Mouse (Mus musculus) heart, adult 2 months (tissue): ENCODE data around the gene Cyp4f37. TPM values are rescaled to one million over a fixed set of nuclear protein-coding genes. Genes with fewer than 3 reads are reported as not detected.
"Not testable (repeated sequence)": the region's sequence is repeated elsewhere in the genome, so short reads cannot be mapped to it uniquely, and the experiment has no call there.

Source experiments
- DNase-seq, 2 experiments: peaks; one replicate each; pipeline ENCODE4 v3.0.0; 2021
- H3K27ac ChIP-seq: fragments of 200-600 bp; 2 replicates; pipeline ENCODE4 v1.8.1; 2022
- H3K27me3 ChIP-seq: fragments of 200-500 bp; 2 replicates; pipeline ENCODE4 v1.6.1; 2012; ENCODE audit warnings: mild to moderate bottlenecking, low read length, inconsistent platforms, mixed read lengths; ENCODE audit not compliant: control insufficient read depth, insufficient read depth
- H3K36me3 ChIP-seq: fragments of 200-500 bp; 2 replicates; pipeline ENCODE4 v1.6.1; 2012; ENCODE audit warnings: low read length, inconsistent platforms; ENCODE audit not compliant: control insufficient read depth, insufficient read depth
- H3K4me1 ChIP-seq: fragments of 200-500 bp; 2 replicates; pipeline ENCODE4 v1.6.1; 2011; ENCODE audit warnings: low read length; ENCODE audit not compliant: control insufficient read depth, insufficient read depth
- H3K4me3 ChIP-seq: fragments of 200-600 bp; 2 replicates; pipeline ENCODE4 v1.8.1; 2022
- H3K79me2 ChIP-seq: fragments of 200-500 bp; replicated peaks from 2 replicates; pipeline ENCODE4 v1.6.1; 2012; ENCODE audit warnings: mild to moderate bottlenecking, inconsistent platforms, low read length, moderate library complexity, mixed read lengths; ENCODE audit not compliant: control insufficient read depth, insufficient read depth
- H3K9ac ChIP-seq: fragments of 200-500 bp; 2 replicates; pipeline ENCODE4 v1.6.1; 2012; ENCODE audit warnings: low read depth, mild to moderate bottlenecking, control low read depth, inconsistent platforms, low read length, mixed read lengths
- CTCF ChIP-seq: fragments of 200-600 bp; IDR thresholded peaks from 2 replicates; pipeline ENCODE4 v1.8.1; 2022; ENCODE audit warnings: antibody characterized with exemption, mild to moderate bottlenecking, moderate library complexity
- EP300 ChIP-seq: fragments of 200-500 bp; IDR thresholded peaks from 2 replicates; pipeline ENCODE4 v1.6.1; 2011; ENCODE audit warnings: low read depth, low read length, control low read depth; ENCODE audit not compliant: insufficient read depth
- POLR2A ChIP-seq: fragments of 200-500 bp; IDR thresholded peaks from 2 replicates; pipeline ENCODE4 v1.6.1; 2011; ENCODE audit warnings: mild to moderate bottlenecking, low read depth, low read length, control low read depth; ENCODE audit not compliant: insufficient read depth
- WGBS: fragments of 180-500 bp; shearing (Covaris S2); methylation state at CpG from one replicate; pipeline ENCODE4 v1.1.7; 2018; 5-methylcytosine and 5-hydroxymethylcytosine counted together
- intact Hi-C: fragments of 180-260 bp; cut with DNase I; formaldehyde crosslinking; loops from one replicate; pipeline ENCODE4 v1.15.1; 2025
- polyA plus RNA-seq: library from polyadenylated mRNA; depleted of rRNA; stranded (reverse); fragments of >200 nt; gene quantifications from 2 replicates; pipeline ENCODE4 v1.2.3, GENCODE M21; 2012
- total RNA-seq, 2 experiments: library from RNA; stranded (reverse); gene quantifications; 2 replicates each; pipeline ENCODE4 v1.2.3; 2021

The Cyp4f37 gene
- total and polyA plus RNA-seq, 3 experiments: not detected

- WGBS: 43% methylated on average over 3 of the region's 3 CpGs
- DNase-seq: no peak
- TF ChIP-seq CTCF (no peak), POLR2A (no peak), EP300 (no peak)
- no peaks in the 10 kb centered on the region for H3K4me1 ChIP-seq
- H3K4me3 ChIP-seq: no peak overlapping the region
- no peaks in the 10 kb centered on the region for H3K27me3 ChIP-seq
- no peaks in the 10 kb centered on the region for H3K79me2 ChIP-seq
- intact Hi-C loops: no loop called here
- H3K36me3 ChIP-seq: no peaks in the 10 kb centered on the region
- H3K9ac ChIP-seq: no peak overlapping the region
- H3K27ac ChIP-seq: no peak overlapping the region
These were observed 8.7 kb upstream of the Cyp4f37 start for GRCm38 (mm10) chr17:32612417-32612816.

GRCm38 (mm10) chr17:32617252-32617651 is 3.9 kb upstream of the Cyp4f37 start:
- intact Hi-C loops: no loop called here
- H3K79me2 ChIP-seq: no peaks in the 10 kb centered on the region
- H3K36me3 ChIP-seq: no peaks in the 10 kb centered on the region
- H3K9ac ChIP-seq: no peak overlapping the region
- TF ChIP-seq EP300 (no peak), POLR2A (no peak), CTCF (no peak)
- H3K4me1 ChIP-seq: no peaks in the 10 kb centered on the region
- H3K27me3 ChIP-seq: no peaks in the 10 kb centered on the region
- H3K27ac ChIP-seq: no peak overlapping the region
- DNase-seq: no peak
- 47% methylated on average over 1 of the region's 1 CpGs for WGBS
- no peak overlapping the region for H3K4me3 ChIP-seq

- H3K36me3 ChIP-seq, H3K79me2 ChIP-seq, H3K4me1 ChIP-seq, DNase-seq, H3K9ac ChIP-seq, H3K4me3 ChIP-seq, H3K27me3 ChIP-seq, H3K27ac ChIP-seq: not testable (repeated sequence)
- WGBS: 69% methylated on average over 7 of the region's 7 CpGs
- intact Hi-C loops: loop anchor here (5.0 kb wide), 1 partner anchor 87 kb away; no protein-coding TSS in a partner anchor
These were observed 8.6 kb downstream of the Cyp4f37 start for GRCm38 (mm10) chr17:32629726-32630125.

- Histone ChIP-seq H3K9ac (no peak overlapping the region), H3K79me2 (no peaks in the 10 kb centered on the region), H3K27me3 (0 out of 2 replicates have a peak, but pooled peaks cover 2% of the 10 kb centered on the region), H3K4me1 (no peaks in the 10 kb centered on the region), H3K36me3 (no peaks in the 10 kb centered on the region), H3K27ac (no peak overlapping the region), H3K4me3 (no peak overlapping the region)
- TF ChIP-seq CTCF (0 out of 2 replicates have a peak, but pooled peaks have one; percentile 9), POLR2A (no peak)
- intact Hi-C loops: no loop called here
- DNase-seq: no peak
- 66% methylated on average over 3 of the region's 3 CpGs for WGBS
These were observed 10.8 kb downstream of the Cyp4f37 start for GRCm38 (mm10) chr17:32631936-32632335.

- not testable (repeated sequence) for H3K27ac ChIP-seq, H3K27me3 ChIP-seq, H3K79me2 ChIP-seq, H3K4me1 ChIP-seq, H3K9ac ChIP-seq, H3K36me3 ChIP-seq, DNase-seq
- 86% methylated on average over 9 of the region's 9 CpGs for WGBS
- intact Hi-C loops: loop anchor here (2.0 kb wide), 1 partner anchor 46 kb away; no protein-coding TSS in a partner anchor
- H3K4me3 ChIP-seq: peak overlapping the region; percentile 4; the same call in 1 of the 2 replicates
These were observed 13.3 kb downstream of the Cyp4f37 start for GRCm38 (mm10) chr17:32634242-32634971.

GRCm38 (mm10) chr17:32634972-32635314 is 13.8 kb downstream of the Cyp4f37 start:
- WGBS: 2% methylated on average over 17 of the region's 17 CpGs
- Histone ChIP-seq H3K9ac (no peak overlapping the region), H3K27ac (no peak overlapping the region), H3K4me1 (no peaks in the 10 kb centered on the region), H3K4me3 (peak overlapping the region; percentile 4; the same call in 1 of the 2 replicates), H3K36me3 (no peaks in the 10 kb centered on the region), H3K79me2 (no peaks in the 10 kb centered on the region), H3K27me3 (no peaks in the 10 kb centered on the region)
- peak; percentile 96 for TF ChIP-seq CTCF
- 0 out of 2 replicates have a peak, but pooled peaks have one; percentile 20 for TF ChIP-seq EP300
- TF ChIP-seq POLR2A: no peak
- peak; percentile 63 to 83 for DNase-seq
- intact Hi-C loops: loop anchor here (2.0 to 5.0 kb wide), 2 partner anchors 46 to 317 kb away; no protein-coding TSS in a partner anchor
